Mouse (Mus musculus) kidney, postnatal 14 days (tissue): Measurements from ENCODE around the gene Nrm.

ENCODE experiments used
- DNase-seq: peaks from one replicate; pipeline ENCODE4 v3.0.0; 2022; ENCODE audit warnings: mixed read lengths

Gene Nrm

DNA sequence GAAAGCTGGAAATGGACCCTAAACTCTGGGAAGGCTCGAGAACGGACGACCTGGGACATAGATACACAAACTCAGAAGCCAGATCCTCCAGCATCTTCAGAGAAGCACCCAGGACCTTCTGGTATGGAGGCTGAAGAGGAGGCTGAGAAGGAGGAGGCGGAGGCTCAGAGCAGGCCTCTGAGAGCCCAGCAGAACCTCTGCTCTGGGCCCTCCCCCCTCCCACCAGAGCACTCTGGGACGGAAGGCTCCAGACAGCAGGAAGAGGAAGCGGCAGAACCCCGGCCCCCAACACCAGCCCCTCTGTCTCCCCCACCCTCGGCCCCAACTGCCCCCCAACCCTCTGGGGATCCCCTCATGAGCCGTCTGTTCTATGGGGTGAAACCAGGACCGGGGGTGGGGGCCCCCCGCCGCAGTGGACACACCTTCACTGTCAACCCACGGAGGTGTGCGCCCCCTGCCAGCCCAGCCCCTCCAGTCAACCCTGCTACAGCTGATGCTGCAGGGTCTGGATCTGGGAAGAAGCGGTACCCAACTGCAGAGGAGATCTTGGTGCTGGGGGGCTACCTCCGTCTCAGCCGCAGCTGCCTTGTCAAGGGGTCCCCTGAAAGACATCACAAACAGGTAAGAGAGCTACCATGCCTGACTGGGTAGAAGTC is 7.2 kb downstream of the Nrm start:
- peak; percentile 56 for DNase-seq

DNA sequence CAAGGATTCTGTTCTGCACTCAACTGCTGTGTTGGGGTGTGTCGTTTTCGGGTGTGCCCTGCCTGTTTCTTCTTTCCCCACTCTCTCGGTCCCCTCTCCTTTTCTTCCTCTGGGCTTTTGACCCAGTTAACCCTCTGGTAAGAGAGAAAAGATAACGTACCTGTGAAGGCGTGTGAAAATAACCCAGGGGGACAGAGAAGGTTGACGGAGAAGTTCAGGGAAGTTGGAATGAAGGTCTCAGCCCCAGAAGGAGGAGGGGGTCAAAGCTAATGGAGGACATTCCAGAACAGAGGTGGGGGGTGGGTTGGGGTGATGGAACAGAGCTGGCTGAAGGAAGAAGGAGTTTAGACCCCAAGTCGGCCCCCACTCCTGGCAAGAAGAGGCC is 7.8 kb downstream of the Nrm start:
- DNase-seq, result no peak

DNA sequence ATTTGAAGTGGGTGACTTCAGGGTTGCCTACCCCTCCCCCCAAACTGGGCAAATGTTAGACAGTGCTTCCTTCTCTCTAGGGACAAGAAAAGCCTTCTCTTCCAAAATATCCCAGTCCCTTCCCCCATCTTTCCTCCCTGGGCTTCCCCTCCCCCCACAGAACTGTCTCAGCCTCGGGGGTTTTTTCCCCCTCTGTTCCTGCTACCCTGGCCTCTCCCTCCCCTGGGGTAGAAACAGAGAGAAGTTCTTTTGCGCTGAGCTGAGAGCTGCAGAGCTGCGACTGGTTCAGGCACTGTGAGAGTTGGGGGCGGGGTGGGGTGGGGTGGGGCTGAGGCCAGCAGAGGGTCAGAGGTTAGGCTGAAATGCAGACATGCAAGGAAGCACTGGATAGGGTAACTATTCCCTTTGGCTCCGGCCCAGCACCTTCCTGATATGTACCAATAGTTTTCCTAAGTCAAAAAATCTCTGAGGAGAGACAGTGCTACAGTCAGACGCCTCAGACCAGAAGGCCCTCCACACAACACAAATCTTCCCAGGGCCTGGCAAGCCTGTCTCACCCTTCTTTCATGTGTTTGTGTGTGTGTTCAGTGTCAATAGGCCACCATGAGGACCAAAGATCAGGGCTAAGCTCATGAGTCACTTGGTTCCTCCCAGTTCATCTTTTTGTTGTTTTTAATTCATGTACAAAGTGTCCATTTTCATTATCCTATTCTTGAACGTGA is 8.4 kb downstream of the Nrm start:
- peak; percentile 72 for DNase-seq

GRCm38 (mm10) chr17:35870151-35870883 is 9.2 kb downstream of the Nrm start:
- peak; percentile 83 for DNase-seq

GRCm38 (mm10) chr17:35870884-35871696 is 10.0 kb downstream of the Nrm start:
- DNase-seq, result no peak

- peak; percentile 89 for DNase-seq
Observed at GRCm38 (mm10) chr17:35873774-35874519, 12.8 kb downstream of the Nrm start.

GRCm38 (mm10) chr17:35874721-35875120 is 13.6 kb downstream of the Nrm start:
- DNase-seq, result peak; percentile 71

DNA sequence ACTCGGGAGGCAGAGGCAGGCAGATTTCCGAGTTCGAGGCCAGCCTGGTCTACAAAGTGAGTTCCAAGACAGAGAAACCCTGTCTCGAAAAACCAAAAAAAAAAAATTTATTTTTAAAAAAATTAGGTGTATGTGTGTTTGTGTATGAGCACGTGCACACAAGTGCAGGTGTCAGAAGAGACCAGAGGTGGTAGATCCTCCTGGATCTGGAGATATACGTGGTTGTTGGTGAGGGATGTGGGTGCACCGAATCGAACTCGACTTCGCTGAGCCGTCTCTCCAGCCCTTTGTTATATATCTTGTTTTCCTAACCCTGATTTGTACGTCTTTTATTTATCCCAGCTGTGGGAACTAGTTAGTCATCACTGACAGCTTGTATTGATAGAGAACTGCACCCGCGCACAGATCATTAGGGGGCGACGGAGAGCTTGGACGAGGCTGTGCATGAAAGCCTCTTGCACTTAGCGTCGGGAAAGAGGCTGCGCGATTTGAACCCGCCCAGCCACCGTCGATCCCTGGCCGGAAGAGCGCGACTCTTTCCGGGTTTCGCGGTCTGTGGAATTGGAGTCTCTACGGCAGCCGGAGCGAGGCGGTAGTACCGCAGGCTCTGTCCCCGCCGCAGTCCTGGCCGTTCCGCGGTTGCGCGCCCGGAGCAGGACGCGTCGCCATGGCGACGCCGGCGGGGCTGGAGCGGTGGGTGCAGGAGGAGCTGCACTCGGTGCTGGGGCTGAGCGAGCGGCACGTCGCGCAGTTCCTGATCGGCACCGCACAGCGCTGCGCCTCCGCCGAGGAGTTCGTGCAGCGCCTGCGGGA is 18.3 kb downstream of the Nrm start, which contains the start of gene Dhx16:
Gene Dhx16 (plus strand): TSS at position 575 of the 813 bp plus-strand sequence.
- peak; percentile 95 for DNase-seq

DNA sequence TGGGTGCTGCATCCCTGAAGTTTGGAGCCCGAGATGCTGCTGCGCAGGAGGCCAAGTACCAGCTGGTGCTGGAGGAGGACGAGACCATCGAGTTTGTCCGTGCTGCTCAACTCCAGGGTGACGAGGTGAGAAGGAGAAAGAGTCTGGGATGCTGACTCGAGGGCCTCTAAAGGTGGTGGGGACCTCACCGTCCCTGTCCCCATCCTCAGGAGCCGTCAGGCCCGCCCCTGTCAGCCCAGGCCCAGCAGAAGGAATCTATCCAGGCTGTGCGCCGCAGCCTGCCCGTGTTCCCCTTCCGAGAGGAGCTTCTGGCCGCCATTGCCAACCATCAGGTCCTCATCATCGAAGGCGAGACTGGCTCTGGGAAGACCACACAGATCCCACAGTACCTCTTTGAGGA is 21.8 kb downstream of the Nrm start:
- no peak for DNase-seq

DNA sequence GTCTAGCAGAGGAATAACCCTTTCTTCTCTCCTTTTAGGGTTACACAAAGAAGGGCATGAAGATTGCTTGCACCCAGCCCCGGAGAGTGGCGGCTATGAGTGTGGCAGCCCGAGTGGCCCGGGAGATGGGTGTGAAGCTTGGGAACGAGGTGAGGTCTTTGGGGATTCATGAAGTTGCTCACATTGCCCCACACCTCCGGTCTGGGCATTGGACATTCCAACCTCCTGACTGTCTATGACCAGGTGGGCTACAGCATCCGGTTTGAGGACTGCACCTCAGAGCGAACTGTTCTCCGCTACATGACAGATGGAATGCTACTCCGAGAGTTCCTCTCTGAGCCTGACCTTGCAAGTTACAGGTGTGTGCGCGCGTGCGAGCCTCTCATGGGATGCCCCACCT is 22.7 kb downstream of the Nrm start:
- no peak for DNase-seq

- no peak for DNase-seq
Observed at GRCm38 (mm10) chr17:35887725-35888124, 26.6 kb downstream of the Nrm start.

- DNase-seq, result peak; percentile 97
Observed at GRCm38 (mm10) chr17:35896781-35897643, 35.9 kb downstream of the Nrm start, which contains the start of gene 2310061I04Rik. Gene 2310061I04Rik, minus strand, starts transcription at chr17:35897431.

DNA sequence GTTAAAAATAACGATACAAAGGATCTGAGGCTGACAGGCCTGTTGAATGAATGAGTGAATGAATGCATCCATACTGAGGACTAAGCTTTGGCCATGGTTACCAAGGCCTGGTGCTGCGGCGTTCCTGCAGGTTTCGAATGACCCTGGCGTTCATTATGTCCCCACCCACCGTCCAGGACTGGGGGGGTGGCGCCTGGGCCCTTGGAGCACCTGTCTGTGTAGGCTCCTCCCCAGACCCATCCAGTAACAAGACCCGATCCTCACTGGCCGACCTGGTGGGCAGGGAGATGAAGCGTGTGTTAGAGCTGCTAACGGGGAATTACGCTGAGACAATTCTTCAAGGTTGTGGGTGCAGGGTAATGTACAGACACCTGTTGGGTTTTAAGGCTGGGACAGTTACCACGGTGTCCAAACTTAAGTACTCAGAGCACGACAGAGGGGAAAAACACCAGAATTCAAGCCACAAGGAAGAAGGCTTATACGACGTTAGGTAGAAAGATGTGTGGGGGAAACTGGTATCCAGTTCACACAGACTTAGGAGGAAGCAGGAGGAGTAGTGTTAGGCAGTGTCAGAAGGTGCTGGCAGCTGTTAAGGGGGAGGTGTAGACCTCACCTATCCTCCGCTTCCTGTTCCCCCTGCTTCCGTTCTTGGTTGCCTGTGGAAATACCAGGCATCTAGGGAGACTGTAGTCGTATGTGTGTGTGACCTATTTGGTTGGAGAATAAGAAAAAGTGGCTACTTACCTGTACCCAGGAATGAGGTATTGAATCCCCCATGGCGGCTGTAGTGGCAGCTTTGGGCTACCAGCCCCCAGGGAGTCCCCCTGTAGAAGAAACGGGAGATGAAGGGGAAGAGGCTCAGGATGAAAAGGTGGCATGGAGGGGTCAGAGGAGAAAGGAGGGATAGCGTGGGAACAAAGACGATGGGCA is 36.8 kb downstream of the Nrm start:
- peak; percentile 37 for DNase-seq

DNA sequence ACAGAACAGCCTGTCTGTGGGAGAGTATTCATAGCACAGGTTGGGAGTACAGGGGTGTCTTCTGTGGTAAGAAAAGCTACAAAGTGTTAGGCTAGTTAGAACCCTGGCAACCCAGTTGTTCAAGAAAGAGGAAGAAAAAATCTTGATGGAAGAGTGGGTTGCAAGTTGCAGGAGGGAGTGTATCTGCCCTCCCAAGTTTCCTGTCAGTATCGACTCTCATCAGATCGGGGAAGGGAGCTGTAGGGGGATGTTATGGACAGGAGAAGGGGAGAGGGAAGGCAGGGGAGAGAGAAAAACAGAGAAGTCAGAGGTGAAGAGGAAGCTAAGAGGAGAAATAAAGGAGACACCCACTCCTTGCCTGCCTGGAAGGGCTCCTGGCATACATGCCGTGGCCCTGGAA is 39.5 kb downstream of the Nrm start:
- DNase-seq, result no peak

DNA sequence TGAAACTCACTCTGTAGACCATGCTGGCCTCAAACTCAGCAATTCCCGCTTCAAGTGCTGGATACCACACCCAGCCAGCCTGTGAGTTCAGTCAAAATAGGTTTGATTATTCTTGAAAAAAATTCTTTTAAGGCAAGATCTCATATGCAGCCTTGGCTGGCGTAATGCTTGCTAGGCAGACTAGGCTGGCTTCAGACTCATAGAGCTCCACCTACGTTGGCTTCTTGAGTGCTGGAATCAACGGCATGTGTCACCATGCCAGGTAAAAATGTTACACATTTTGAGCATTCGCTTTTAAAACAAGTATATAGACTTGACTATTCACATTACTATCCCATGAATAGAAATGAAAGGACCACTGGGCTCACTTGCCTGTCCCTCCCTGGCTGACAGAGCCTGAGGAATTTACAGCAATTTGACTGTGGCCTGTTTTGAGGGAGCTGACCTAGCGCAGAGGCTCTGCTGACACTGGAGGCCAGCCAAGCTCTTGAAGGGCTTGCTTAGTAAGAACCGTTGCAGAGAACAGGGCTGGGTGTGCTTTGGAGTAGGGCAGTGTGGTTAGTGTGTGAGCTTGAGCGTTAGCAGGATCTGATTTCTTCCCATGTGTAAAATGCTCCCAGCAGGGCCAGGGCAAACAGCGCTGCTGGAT is 42.3 kb downstream of the Nrm start:
- DNase-seq, result peak; percentile 82

DNA sequence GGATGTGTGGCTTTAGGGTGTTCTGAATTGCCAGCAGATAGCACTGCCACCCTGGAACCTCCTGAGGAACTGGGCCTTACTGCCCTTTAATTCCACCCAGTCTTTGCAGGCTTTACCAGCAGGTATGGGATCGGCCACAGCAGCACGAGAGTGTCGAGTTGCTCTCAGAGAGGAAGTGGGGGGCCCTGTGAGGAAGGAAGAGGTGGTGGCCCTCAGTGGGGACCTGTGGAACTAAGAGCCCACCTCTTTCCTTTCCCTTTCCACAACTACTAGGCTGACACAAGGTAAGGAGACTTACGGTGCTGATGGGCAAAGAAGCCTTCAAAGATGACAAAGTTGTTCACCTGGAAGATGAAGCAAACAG is 42.9 kb downstream of the Nrm start:
- no peak for DNase-seq

GRCm38 (mm10) chr17:35905587-35905986 is 44.5 kb downstream of the Nrm start:
- no peak for DNase-seq

DNA sequence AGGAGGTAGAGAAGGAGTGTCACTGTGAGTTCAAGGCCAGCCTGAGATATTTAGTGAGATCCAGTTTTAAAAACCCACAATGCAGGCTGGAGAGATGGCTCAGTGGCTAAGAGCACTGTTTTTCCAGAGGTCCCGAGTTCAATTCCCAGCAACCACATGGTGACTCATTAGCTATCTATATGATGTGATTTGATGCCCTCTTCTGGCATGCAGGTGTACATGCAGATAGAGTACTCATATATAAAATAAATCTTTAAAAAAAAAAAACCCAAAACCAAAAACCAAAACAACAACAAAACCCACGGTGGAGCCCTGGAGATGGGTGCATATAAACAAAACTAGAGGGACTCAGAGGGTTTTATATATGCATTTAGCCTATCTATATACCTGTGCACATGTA is 46.5 kb downstream of the Nrm start:
- DNase-seq, result no peak
